Mouse (Mus musculus): ENCODE data around the gene Olfr56.
"Not testable (repeated sequence)": the region's sequence is repeated elsewhere in the genome, so short reads cannot be mapped to it uniquely, and the experiment has no call there.

Gene Olfr56

GRCm38 (mm10) chr11:49051894-49052293, 73.2 kb downstream of the Olfr56 start:
- DNase-seq (ENCODE audit: low spot score in 2 of 2), result not testable (repeated sequence)

- not testable (repeated sequence) for DNase-seq (ENCODE audit: low spot score in 2 of 2)
Observed at GRCm38 (mm10) chr11:49060061-49060460, 81.4 kb downstream of the Olfr56 start.

- not testable (repeated sequence) for DNase-seq (ENCODE audit: low spot score in 2 of 2)
Observed at GRCm38 (mm10) chr11:49061865-49062264, 83.2 kb downstream of the Olfr56 start.

- DNase-seq (ENCODE audit: low spot score in 2 of 2), result not testable (repeated sequence)
Observed at GRCm38 (mm10) chr11:49063713-49064469, 85.2 kb downstream of the Olfr56 start, which contains the start of gene Tgtp2. Gene Tgtp2, minus strand, starts transcription at chr11:49064206.

- no peak for DNase-seq (ENCODE audit: low spot score in 2 of 2)
Observed at GRCm38 (mm10) chr11:49068358-49068757, 89.7 kb downstream of the Olfr56 start.

GRCm38 (mm10) chr11:49076001-49076757, 97.5 kb downstream of the Olfr56 start, which contains the start of gene Ifi47:
Gene Ifi47, plus strand, starts transcription at chr11:49076587.
- DNase-seq (ENCODE audit: low spot score in 2 of 2), result not testable (repeated sequence)

- DNase-seq (ENCODE audit: low spot score in 2 of 2), result no peak
Observed at GRCm38 (mm10) chr11:49077012-49077411, 98.3 kb downstream of the Olfr56 start.

GRCm38 (mm10) chr11:49078719-49079118, 100.0 kb downstream of the Olfr56 start:
- DNase-seq (ENCODE audit: low spot score in 2 of 2), result no peak

GRCm38 (mm10) chr11:49080636-49081035, 101.9 kb downstream of the Olfr56 start:
- no peak for DNase-seq (ENCODE audit: low spot score in 2 of 2)

GRCm38 (mm10) chr11:49081356-49081755, 102.7 kb downstream of the Olfr56 start:
- DNase-seq (ENCODE audit: low spot score in 2 of 2), result no peak

GRCm38 (mm10) chr11:49081886-49082285, 103.2 kb downstream of the Olfr56 start:
- DNase-seq (ENCODE audit: low spot score in 2 of 2), result no peak

GRCm38 (mm10) chr11:49083146-49083545, 104.5 kb downstream of the Olfr56 start:
- peak; percentile 26 to 29 for DNase-seq (ENCODE audit: low spot score in 2 of 2)

GRCm38 (mm10) chr11:49083808-49084207, 105.1 kb downstream of the Olfr56 start:
- no peak for DNase-seq (ENCODE audit: low spot score in 2 of 2)

GRCm38 (mm10) chr11:49084385-49084784, 105.7 kb downstream of the Olfr56 start:
- DNase-seq (ENCODE audit: low spot score in 2 of 2), result no peak

GRCm38 (mm10) chr11:49084875-49085274, 106.2 kb downstream of the Olfr56 start:
- no peak for DNase-seq (ENCODE audit: low spot score in 2 of 2)

GRCm38 (mm10) chr11:49086858-49087361, 108.2 kb downstream of the Olfr56 start:
- no peak for DNase-seq (ENCODE audit: low spot score in 2 of 2)

- no peak for DNase-seq (ENCODE audit: low spot score in 2 of 2)
Observed at GRCm38 (mm10) chr11:49087830-49088616, 109.3 kb downstream of the Olfr56 start.

GRCm38 (mm10) chr11:49088990-49089652, 110.4 kb downstream of the Olfr56 start:
- no peak for DNase-seq (ENCODE audit: low spot score in 2 of 2)

GRCm38 (mm10) chr11:49089735-49090507, 111.2 kb downstream of the Olfr56 start:
- no peak for DNase-seq (ENCODE audit: low spot score in 2 of 2)

- DNase-seq (ENCODE audit: low spot score in 2 of 2), result no peak
Observed at GRCm38 (mm10) chr11:49090551-49090950, 111.9 kb downstream of the Olfr56 start.
